Mouse (Mus musculus): ENCODE results near the gene Grid1.

GRCm38 (mm10) chr14:35336561-35336960 lies 516.7 kb downstream of the Grid1 start:
- TF ChIP-seq EP300 (IDR thresholded peaks at IDR 0.05) (no peak), CTCF (IDR thresholded peaks at IDR 0.05) (no peak)

Data from lung, postnatal 0 days (tissue).